Mouse (Mus musculus): Measurements from ENCODE around the gene Etnk2. TPM values are rescaled to one million over a fixed set of nuclear protein-coding genes. Genes with fewer than 3 reads are reported as not detected.

The Etnk2 gene
- polyA plus RNA-seq, 1 experiment: 0.93 TPM

GRCm38 (mm10) chr1:133418164-133418800, 54.9 kb downstream of the Etnk2 start:
- 4% methylated on average over 28 of the region's 28 CpGs for WGBS
- Histone ChIP-seq H3K4me1 (ENCODE audit: control insufficient read depth, insufficient read depth, low read length) (peaks cover 54% of the 10 kb centered on the region), H3K4me3 (replicated peaks; ENCODE audit: extremely low read depth, low read depth, low read length) (peak overlapping the region; percentile 57)
- DNase-seq: peak; percentile 90
- TF ChIP-seq CTCF (IDR thresholded peaks at IDR 0.05; ENCODE audit: insufficient read depth, low read length): no peak
- TF ChIP-seq POLR2A (IDR thresholded peaks at IDR 0.05; ENCODE audit: borderline replicate concordance, extremely low read depth, low read depth, low read length): 0 out of 2 replicates have a peak, but pooled peaks have one; percentile 21

- Histone ChIP-seq H3K4me1 (ENCODE audit: control insufficient read depth, insufficient read depth, low read length) (peaks cover 48% of the 10 kb centered on the region), H3K4me3 (replicated peaks; ENCODE audit: extremely low read depth, low read depth, low read length) (peak overlapping the region; percentile 7)
- TF ChIP-seq CTCF (IDR thresholded peaks at IDR 0.05; ENCODE audit: insufficient read depth, low read length) (no peak), POLR2A (IDR thresholded peaks at IDR 0.05; ENCODE audit: borderline replicate concordance, extremely low read depth, low read depth, low read length) (no peak)
- peak; percentile 12 for DNase-seq
- 47% methylated on average over 3 of the region's 3 CpGs for WGBS
These were observed 55.9 kb downstream of the Etnk2 start for GRCm38 (mm10) chr1:133419178-133419834.

GRCm38 (mm10) chr1:133420491-133420890, 57.1 kb downstream of the Etnk2 start:
- no peak for TF ChIP-seq CTCF (IDR thresholded peaks at IDR 0.05; ENCODE audit: insufficient read depth, low read length)
- no peak for TF ChIP-seq POLR2A (IDR thresholded peaks at IDR 0.05; ENCODE audit: borderline replicate concordance, extremely low read depth, low read depth, low read length)
- peak overlapping the region; percentile 95 for H3K4me3 ChIP-seq (replicated peaks; ENCODE audit: extremely low read depth, low read depth, low read length)
- DNase-seq: peak; percentile 13
- H3K4me1 ChIP-seq (ENCODE audit: control insufficient read depth, insufficient read depth, low read length): peaks cover 37% of the 10 kb centered on the region
- WGBS: 43% methylated on average over 3 of the region's 3 CpGs

- TF ChIP-seq POLR2A (IDR thresholded peaks at IDR 0.05; ENCODE audit: borderline replicate concordance, extremely low read depth, low read depth, low read length) (no peak), CTCF (IDR thresholded peaks at IDR 0.05; ENCODE audit: insufficient read depth, low read length) (no peak)
- WGBS: 35% methylated on average over 2 of the region's 2 CpGs
- H3K4me1 ChIP-seq (ENCODE audit: control insufficient read depth, insufficient read depth, low read length): peaks cover 32% of the 10 kb centered on the region
- peak overlapping the region; percentile 95 for H3K4me3 ChIP-seq (replicated peaks; ENCODE audit: extremely low read depth, low read depth, low read length)
- DNase-seq: peak; percentile 8
These were observed 57.7 kb downstream of the Etnk2 start for GRCm38 (mm10) chr1:133421061-133421460.

GRCm38 (mm10) chr1:133421975-133422570, 58.7 kb downstream of the Etnk2 start:
- WGBS: 30% methylated on average over 16 of the region's 16 CpGs
- Histone ChIP-seq H3K4me3 (replicated peaks; ENCODE audit: extremely low read depth, low read depth, low read length) (peak overlapping the region; percentile 95), H3K4me1 (ENCODE audit: control insufficient read depth, insufficient read depth, low read length) (peaks cover 24% of the 10 kb centered on the region)
- no peak for DNase-seq
- TF ChIP-seq CTCF (IDR thresholded peaks at IDR 0.05; ENCODE audit: insufficient read depth, low read length) (no peak), POLR2A (IDR thresholded peaks at IDR 0.05; ENCODE audit: borderline replicate concordance, extremely low read depth, low read depth, low read length) (no peak; the same call in 1 of the 2 replicates)

GRCm38 (mm10) chr1:133422615-133423161, 59.3 kb downstream of the Etnk2 start:
- peak; percentile 68 for DNase-seq
- H3K4me3 ChIP-seq (replicated peaks; ENCODE audit: extremely low read depth, low read depth, low read length): peak overlapping the region; percentile 95
- TF ChIP-seq POLR2A (IDR thresholded peaks at IDR 0.05; ENCODE audit: borderline replicate concordance, extremely low read depth, low read depth, low read length): peak; percentile 53; the same call in 1 of the 2 replicates
- TF ChIP-seq CTCF (IDR thresholded peaks at IDR 0.05; ENCODE audit: insufficient read depth, low read length): no peak
- H3K4me1 ChIP-seq (ENCODE audit: control insufficient read depth, insufficient read depth, low read length): peaks cover 18% of the 10 kb centered on the region
- under 1% methylated on average over 29 of the region's 29 CpGs for WGBS

- under 1% methylated on average over 30 of the region's 31 CpGs for WGBS
- H3K4me1 ChIP-seq (ENCODE audit: control insufficient read depth, insufficient read depth, low read length): peaks cover 15% of the 10 kb centered on the region
- no peak for TF ChIP-seq POLR2A (IDR thresholded peaks at IDR 0.05; ENCODE audit: borderline replicate concordance, extremely low read depth, low read depth, low read length)
- no peak for TF ChIP-seq CTCF (IDR thresholded peaks at IDR 0.05; ENCODE audit: insufficient read depth, low read length)
- peak overlapping the region; percentile 95 for H3K4me3 ChIP-seq (replicated peaks; ENCODE audit: extremely low read depth, low read depth, low read length)
- DNase-seq: no peak
These were observed 59.8 kb downstream of the Etnk2 start for GRCm38 (mm10) chr1:133423166-133423542.

GRCm38 (mm10) chr1:133423543-133424480, 60.4 kb downstream of the Etnk2 start, which contains the start of gene Sox13:
Gene Sox13 (minus strand): TSS chr1:133424377.
- peak; percentile 78 for DNase-seq
- Histone ChIP-seq H3K4me1 (ENCODE audit: control insufficient read depth, insufficient read depth, low read length) (peaks cover 10% of the 10 kb centered on the region), H3K4me3 (replicated peaks; ENCODE audit: extremely low read depth, low read depth, low read length) (peak within 1 kb of the TSS; percentile 95)
- no peak for TF ChIP-seq CTCF (IDR thresholded peaks at IDR 0.05; ENCODE audit: insufficient read depth, low read length)
- peak; percentile 71; the same call in 1 of the 2 replicates for TF ChIP-seq POLR2A (IDR thresholded peaks at IDR 0.05; ENCODE audit: borderline replicate concordance, extremely low read depth, low read depth, low read length)
- WGBS: under 1% methylated on average over 115 of the region's 128 CpGs

Measured in lung, adult 2 months (tissue).